ENCODE assay signal across 8 mouse cellular contexts in the genomic region with DNA sequence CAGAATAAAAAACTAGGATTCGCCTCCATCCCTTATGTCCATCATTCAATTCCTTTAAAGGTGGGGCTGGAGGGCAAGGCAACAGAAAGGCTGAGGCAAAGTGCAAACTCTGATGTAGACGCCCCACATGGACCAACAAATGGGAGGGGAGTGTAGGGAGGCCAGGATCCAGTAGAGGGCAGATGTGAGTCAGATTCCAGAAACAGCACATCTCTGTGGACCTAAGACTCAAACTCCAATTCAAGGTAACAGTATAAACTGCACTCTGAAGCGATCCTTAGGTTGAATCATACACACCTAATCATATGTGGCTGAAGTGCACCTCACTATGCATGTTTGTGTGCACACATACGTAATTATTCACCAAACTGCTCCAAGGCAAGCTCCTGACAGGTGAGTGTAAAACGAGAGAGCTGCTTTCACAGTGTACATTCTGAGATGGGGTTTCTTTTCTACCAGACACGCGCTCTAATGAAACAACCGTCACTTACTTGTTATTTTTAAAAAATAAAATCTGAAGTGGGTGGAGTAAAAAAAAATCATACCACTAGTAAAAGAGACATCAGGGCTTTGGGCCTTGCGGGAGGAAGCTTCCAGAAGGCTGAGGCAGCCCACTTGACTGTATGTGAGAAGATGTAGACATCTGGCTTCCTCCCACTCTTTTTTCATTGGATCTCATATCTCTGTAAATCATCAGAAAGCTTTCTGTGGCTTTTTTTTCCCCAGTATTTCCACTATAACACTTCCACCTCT.
DNase-seq lines count a peak whose midpoint lies in the region; ATAC-seq and TF ChIP-seq lines count a peak whose summit lies in the region.

No protein-coding gene starts in this region.

- H3K4me3 ChIP-seq in bone marrow, adult 2 months (replicated peaks; ENCODE audit: control insufficient read depth, low read depth, low read length): no peak overlapping the region
- H3K4me3 ChIP-seq in embryonic fibroblast, embryonic 13.5 days (ENCODE audit: insufficient read depth, low read length): no peak overlapping the region
- no peak overlapping the region for H3K4me3 ChIP-seq in hindbrain, postnatal 0 days (ENCODE audit: low read length)
- no peak overlapping the region for H3K4me3 ChIP-seq in midbrain, embryonic 16.5 days (ENCODE audit: low read depth, low read length)

- H3K27me3 ChIP-seq in hindbrain, postnatal 0 days (ENCODE audit: insufficient read depth, low read length): no peaks in the 10 kb centered on the region
- no peaks in the 10 kb centered on the region for H3K27me3 ChIP-seq in midbrain, embryonic 16.5 days (ENCODE audit: control insufficient read depth, insufficient read depth, low read depth, low read length)

- no peak overlapping the region for H3K27ac ChIP-seq in bone marrow, adult 2 months (ENCODE audit: control insufficient read depth, insufficient read depth, low read depth, low read length, poor library complexity)
- no peak overlapping the region for H3K27ac ChIP-seq in embryonic fibroblast, embryonic 13.5 days (ENCODE audit: insufficient read depth, low read length)
- H3K27ac ChIP-seq in hindbrain, postnatal 0 days: no peak overlapping the region
- peak overlapping the region; percentile 63; the same call in 1 of the 2 replicates for H3K27ac ChIP-seq in midbrain, embryonic 16.5 days (ENCODE audit: low read length)

- 60% methylated on average over 9 of the region's 9 CpGs for WGBS in bone marrow, adult 2 months
- WGBS in hindbrain, postnatal 0 days: 61% methylated on average over 9 of the region's 9 CpGs
- 57% methylated on average over 9 of the region's 9 CpGs for WGBS in midbrain, embryonic 16.5 days

- intact Hi-C loops in left cerebral cortex, postnatal 25 days (cut with DNase I): loop anchor here (2.0 to 10.0 kb wide), 6 partner anchors 63 to 571 kb away; a partner anchor contains a TSS

- peak; percentile 55 for DNase-seq in urinary bladder, postnatal 25 days (ENCODE audit: low spot score)
- no peak for DNase-seq in urinary bladder, postnatal 4 days (ENCODE audit: low spot score in 2 of 2)
- DNase-seq in hindbrain, postnatal 0 days (ENCODE audit: low spot score): peak; percentile 77
- peak; percentile 76 to 91 for DNase-seq in left cerebral cortex, postnatal 25 days (ENCODE audit: low spot score in 2 of 2)
- DNase-seq in thymus, postnatal 14 days: peak; percentile 61

- H3K36me3 ChIP-seq in hindbrain, postnatal 0 days (ENCODE audit: insufficient read depth, low read length): no peaks in the 10 kb centered on the region
- H3K36me3 ChIP-seq in midbrain, embryonic 16.5 days (ENCODE audit: control insufficient read depth, insufficient read depth, low read length): no peaks in the 10 kb centered on the region

- peak; percentile 62 for TF ChIP-seq CTCF in bone marrow, adult 2 months (IDR thresholded peaks at IDR 0.05; ENCODE audit: control insufficient read depth, insufficient read depth, low read length)
- peak; percentile 48; the same call in 1 of the 2 replicates for TF ChIP-seq CTCF in embryonic fibroblast, embryonic 13.5 days (IDR thresholded peaks at IDR 0.05; ENCODE audit: borderline replicate concordance, insufficient read depth, low read length)
- TF ChIP-seq CTCF in hindbrain, postnatal 0 days (IDR thresholded peaks at IDR 0.05; ENCODE audit: low read depth): peak; percentile 85

- no peaks in the 10 kb centered on the region for H3K9me3 ChIP-seq in hindbrain, postnatal 0 days (ENCODE audit: low read length)
- no peaks in the 10 kb centered on the region for H3K9me3 ChIP-seq in midbrain, embryonic 16.5 days (replicated peaks; ENCODE audit: control insufficient read depth, low read length, poor library complexity, severe bottlenecking)

- no peak for TF ChIP-seq POLR2A in bone marrow, adult 2 months (IDR thresholded peaks at IDR 0.05; ENCODE audit: borderline replicate concordance, control insufficient read depth, low read depth, low read length)
- TF ChIP-seq POLR2A in embryonic fibroblast, embryonic 13.5 days (IDR thresholded peaks at IDR 0.05; ENCODE audit: low read depth, low read length): no peak

- H3K4me2 ChIP-seq in hindbrain, postnatal 0 days (ENCODE audit: low read depth, low read length): no peak overlapping the region
- H3K4me2 ChIP-seq in midbrain, embryonic 16.5 days (ENCODE audit: low read length): no peak overlapping the region

- H3K9ac ChIP-seq in hindbrain, postnatal 0 days (replicated peaks; ENCODE audit: low read length): no peak overlapping the region
- no peak overlapping the region for H3K9ac ChIP-seq in midbrain, embryonic 16.5 days (ENCODE audit: low read depth, low read length)

- H3K4me1 ChIP-seq in bone marrow, adult 2 months (ENCODE audit: control insufficient read depth, insufficient read depth, low read length): no peaks in the 10 kb centered on the region
- H3K4me1 ChIP-seq in embryonic fibroblast, embryonic 13.5 days (ENCODE audit: control insufficient read depth, insufficient read depth, low read length): peaks cover 2% of the 10 kb centered on the region; the same call in 1 of the 2 replicates
- H3K4me1 ChIP-seq in hindbrain, postnatal 0 days (ENCODE audit: insufficient read depth, low read length): no peaks in the 10 kb centered on the region
- H3K4me1 ChIP-seq in midbrain, embryonic 16.5 days (ENCODE audit: control insufficient read depth, insufficient read depth, low read length): peaks cover 11% of the 10 kb centered on the region

- ATAC-seq in hindbrain, postnatal 0 days: no peak
- ATAC-seq in midbrain, embryonic 16.5 days: 0 out of 2 replicates have a peak, but pooled peaks have one; percentile 19

Comparison
In these comparisons a context has a peak if more than half of its experiments do, and no peak if none do; other contexts are left out.
1. DNase-seq: peak in urinary bladder, postnatal 25 days (single experiment), hindbrain, postnatal 0 days (single experiment), left cerebral cortex, postnatal 25 days (2 of 2) and thymus, postnatal 14 days (single experiment); none in urinary bladder, postnatal 4 days (0 of 2).
2. Peak in every context shown above with its lines, with median percentiles within 50 percentile points of each other: CTCF ChIP-seq.